In genomic region chr10:97591685-97592084, GRCm38 (mm10) we compare ENCODE assay signal across 34 mouse cellular contexts. TPM values are rescaled to one million over a fixed set of nuclear protein-coding genes. Genes with fewer than 3 reads are reported as not detected.
DNase-seq lines count a peak whose midpoint lies in the region; ATAC-seq and TF ChIP-seq lines count a peak whose summit lies in the region.
"Had no signal": no experiment of that assay in that cellular context is flagged by ENCODE, and none has a peak within 500 bp of the region (broad histone marks: within the 10 kb centered on the region; RNA-seq: fewer than 3 reads in every experiment).

No protein-coding gene starts in this region.

- dilution Hi-C loops in CH12.LX (cut with MboI; ENCODE audit: extremely low pct_ligation_motif_present, extremely low pct_unique_long_range_greater_than_20kb, low sequenced_read_pairs): no loop called here

- 45% methylated on average over 3 of the region's 3 CpGs for WGBS in intestine, embryonic 14.5 days
- 62% methylated on average over 3 of the region's 3 CpGs for WGBS in intestine, embryonic 16.5 days
- 27% methylated on average over 3 of the region's 3 CpGs for WGBS in kidney, postnatal 0 days
- WGBS in limb, embryonic 14.5 days: 48% methylated on average over 3 of the region's 3 CpGs
- WGBS in forebrain, embryonic 12.5 days: 65% methylated on average over 3 of the region's 3 CpGs

- H3K4me1 ChIP-seq in intestine, embryonic 14.5 days (replicated peaks; ENCODE audit: control insufficient read depth, insufficient read depth, low read length): peaks cover 15% of the 10 kb centered on the region
- H3K4me1 ChIP-seq in intestine, embryonic 16.5 days (ENCODE audit: control insufficient read depth, insufficient read depth, low read length): no peaks in the 10 kb centered on the region
- H3K4me1 ChIP-seq in kidney, postnatal 0 days (replicated peaks; ENCODE audit: insufficient read depth, low read length): no peaks in the 10 kb centered on the region
- no peaks in the 10 kb centered on the region for H3K4me1 ChIP-seq in CH12.LX (ENCODE audit: control insufficient read depth in 1 of 2, insufficient read depth in 2 of 2)
- peaks cover 26% of the 10 kb centered on the region for H3K4me1 ChIP-seq in limb, embryonic 14.5 days (ENCODE audit: control insufficient read depth, insufficient read depth, low read length)
- no peaks in the 10 kb centered on the region for H3K4me1 ChIP-seq in forebrain, embryonic 12.5 days
- H3K4me1 ChIP-seq: forebrain, embryonic 13.5 days; liver, embryonic 15.5 days; midbrain, embryonic 13.5 days; neural tube, embryonic 13.5 days had no signal

- no peak for TF ChIP-seq RAD21 in CH12.LX (IDR thresholded peaks at IDR 0.05; ENCODE audit: low read depth, low read length)

- H3K9ac ChIP-seq in intestine, embryonic 14.5 days (ENCODE audit: low read length): no peak overlapping the region
- H3K9ac ChIP-seq in intestine, embryonic 16.5 days (ENCODE audit: low read depth, low read length): no peak overlapping the region
- no peak overlapping the region for H3K9ac ChIP-seq in kidney, postnatal 0 days (ENCODE audit: low read depth, low read length)
- no peak overlapping the region for H3K9ac ChIP-seq in CH12.LX (ENCODE audit: insufficient read depth, low read depth)
- H3K9ac ChIP-seq in limb, embryonic 14.5 days (ENCODE audit: low read depth, low read length, severe bottlenecking): no peak overlapping the region
- no peak overlapping the region for H3K9ac ChIP-seq in forebrain, embryonic 12.5 days
- H3K9ac ChIP-seq: embryonic facial prominence, embryonic 15.5 days; forebrain, embryonic 13.5 days; liver, embryonic 15.5 days; midbrain, embryonic 13.5 days; neural tube, embryonic 13.5 days had no signal

- H3K4me2 ChIP-seq in intestine, embryonic 14.5 days (ENCODE audit: low read length): no peak overlapping the region
- H3K4me2 ChIP-seq in intestine, embryonic 16.5 days (ENCODE audit: low read depth, low read length): no peak overlapping the region
- H3K4me2 ChIP-seq in kidney, postnatal 0 days (ENCODE audit: low read length): no peak overlapping the region
- no peak overlapping the region for H3K4me2 ChIP-seq in CH12.LX (ENCODE audit: insufficient read depth, low read depth, poor library complexity, severe bottlenecking)
- no peak overlapping the region for H3K4me2 ChIP-seq in limb, embryonic 14.5 days (replicated peaks; ENCODE audit: low read depth, low read length, severe bottlenecking)
- H3K4me2 ChIP-seq in forebrain, embryonic 12.5 days: no peak overlapping the region
- H3K4me2 ChIP-seq: embryonic facial prominence, embryonic 15.5 days; forebrain, embryonic 13.5 days; liver, embryonic 15.5 days; midbrain, embryonic 13.5 days; neural tube, embryonic 13.5 days had no signal

- H3K36me3 ChIP-seq in intestine, embryonic 14.5 days (ENCODE audit: control insufficient read depth, insufficient read depth, low read length): no peaks in the 10 kb centered on the region
- no peaks in the 10 kb centered on the region for H3K36me3 ChIP-seq in intestine, embryonic 16.5 days (ENCODE audit: control insufficient read depth, insufficient read depth, low read length)
- H3K36me3 ChIP-seq in kidney, postnatal 0 days (ENCODE audit: insufficient read depth, low read length): no peaks in the 10 kb centered on the region
- no peaks in the 10 kb centered on the region for H3K36me3 ChIP-seq in CH12.LX (replicated peaks in 1 of 2; ENCODE audit: control insufficient read depth in 1 of 2, insufficient read depth in 1 of 2, low read length in 1 of 2)
- H3K36me3 ChIP-seq in limb, embryonic 14.5 days (ENCODE audit: control insufficient read depth, insufficient read depth, low read length): no peaks in the 10 kb centered on the region
- no peaks in the 10 kb centered on the region for H3K36me3 ChIP-seq in forebrain, embryonic 12.5 days (replicated peaks)
- H3K36me3 ChIP-seq: embryonic facial prominence, embryonic 15.5 days; liver, embryonic 15.5 days; midbrain, embryonic 13.5 days; neural tube, embryonic 13.5 days had no signal

- no peaks in the 10 kb centered on the region for H3K9me3 ChIP-seq in intestine, embryonic 14.5 days (ENCODE audit: control insufficient read depth, low read length)
- no peaks in the 10 kb centered on the region for H3K9me3 ChIP-seq in intestine, embryonic 16.5 days (ENCODE audit: control insufficient read depth, low read length)
- no peaks in the 10 kb centered on the region for H3K9me3 ChIP-seq in kidney, postnatal 0 days (replicated peaks; ENCODE audit: low read length)
- no peaks in the 10 kb centered on the region for H3K9me3 ChIP-seq in CH12.LX (replicated peaks; ENCODE audit: low read length)
- H3K9me3 ChIP-seq in limb, embryonic 14.5 days (ENCODE audit: control insufficient read depth, low read length): no peaks in the 10 kb centered on the region
- H3K9me3 ChIP-seq in forebrain, embryonic 12.5 days: no peaks in the 10 kb centered on the region
- H3K9me3 ChIP-seq: embryonic facial prominence, embryonic 15.5 days; forebrain, embryonic 13.5 days; liver, embryonic 15.5 days; midbrain, embryonic 13.5 days; neural tube, embryonic 13.5 days had no signal

- peak overlapping the region; percentile 57; the same call in 1 of the 2 replicates for H3K27ac ChIP-seq in intestine, embryonic 14.5 days (ENCODE audit: low read depth)
- H3K27ac ChIP-seq in intestine, embryonic 16.5 days (ENCODE audit: low read length): no peak overlapping the region
- no peak overlapping the region for H3K27ac ChIP-seq in kidney, postnatal 0 days
- no peak overlapping the region for H3K27ac ChIP-seq in CH12.LX (ENCODE audit: insufficient read depth, low read depth)
- peak overlapping the region; percentile 65; the same call in 1 of the 2 replicates for H3K27ac ChIP-seq in limb, embryonic 14.5 days (replicated peaks; ENCODE audit: low read depth, low read length)
- no peak overlapping the region for H3K27ac ChIP-seq in forebrain, embryonic 12.5 days
- H3K27ac ChIP-seq: forebrain, embryonic 13.5 days; liver, embryonic 15.5 days; macrophage; midbrain, embryonic 13.5 days; neural tube, embryonic 13.5 days had no signal

- TF ChIP-seq POLR2A in CH12.LX (IDR thresholded peaks at IDR 0.05; ENCODE audit: low read depth, low read length): no peak
- TF ChIP-seq POLR2A in limb, embryonic 14.5 days (IDR thresholded peaks at IDR 0.05; ENCODE audit: borderline replicate concordance, extremely low read depth, insufficient read depth, insufficient read length): no peak

- H3K79me2 ChIP-seq in CH12.LX (replicated peaks; ENCODE audit: control insufficient read depth, extremely low read depth, insufficient read depth, poor library complexity, severe bottlenecking): no peaks in the 10 kb centered on the region

- no peak for DNase-seq in intestine, embryonic 14.5 days (ENCODE audit: low spot score)
- DNase-seq in kidney, postnatal 0 days (ENCODE audit: low spot score): peak; percentile 55
- no peak for DNase-seq in kidney, postnatal 4 days
- DNase-seq in CH12.LX (ENCODE audit: extremely low read depth): no peak
- DNase-seq in limb, embryonic 14.5 days (ENCODE audit: low spot score): no peak
- DNase-seq: adrenal gland, postnatal 25 days; cerebellum, adult 18-20 months; cerebellum, postnatal 14 days; gastrocnemius, postnatal 14 days; heart, postnatal 14 days; kidney, adult 11 months; kidney, postnatal 36 days; lung, postnatal 10 days; right cerebral cortex, postnatal 4 days had no signal

- no peak for TF ChIP-seq EP300 in CH12.LX (IDR thresholded peaks at IDR 0.05; ENCODE audit: low read length)

- in situ Hi-C loops in CH12.LX (cut with MboI; ENCODE audit: low pct_ligation_motif_present, low pct_unique_long_range_greater_than_20kb, low sequenced_read_pairs): no loop called here

- ATAC-seq in intestine, embryonic 14.5 days (replicated peaks; ENCODE audit: low FRiP score, low TSS enrichment, low read depth): no peak
- no peak for ATAC-seq in intestine, embryonic 16.5 days
- no peak; the same call in 1 of the 2 replicates for ATAC-seq in kidney, postnatal 0 days (replicated peaks; ENCODE audit: low FRiP score, low read depth)
- no peak for ATAC-seq in limb, embryonic 14.5 days (ENCODE audit: low FRiP score, low read depth)
- ATAC-seq in forebrain, embryonic 12.5 days (ENCODE audit: low FRiP score): no peak
- ATAC-seq: forebrain, embryonic 13.5 days; hindbrain, embryonic 16.5 days; midbrain, embryonic 13.5 days had no signal

- no peak overlapping the region for H3K4me3 ChIP-seq in intestine, embryonic 14.5 days (ENCODE audit: low read depth, low read length)
- H3K4me3 ChIP-seq in intestine, embryonic 16.5 days (ENCODE audit: low read length): no peak overlapping the region
- H3K4me3 ChIP-seq in kidney, postnatal 0 days (replicated peaks; ENCODE audit: low read depth, low read length): no peak overlapping the region
- H3K4me3 ChIP-seq in CH12.LX (replicated peaks in 1 of 3; ENCODE audit: low read depth in 2 of 3, low read length in 2 of 3, poor library complexity in 1 of 3): no peak overlapping the region
- no peak overlapping the region for H3K4me3 ChIP-seq in limb, embryonic 14.5 days (replicated peaks; ENCODE audit: low read length)
- H3K4me3 ChIP-seq in forebrain, embryonic 12.5 days (replicated peaks): no peak overlapping the region
- H3K4me3 ChIP-seq: embryonic facial prominence, embryonic 15.5 days; forebrain, embryonic 13.5 days; liver, embryonic 15.5 days; midbrain, embryonic 13.5 days; neural tube, embryonic 13.5 days had no signal

- no peaks in the 10 kb centered on the region for H3K27me3 ChIP-seq in intestine, embryonic 14.5 days (replicated peaks; ENCODE audit: control insufficient read depth, insufficient read depth, low read length)
- H3K27me3 ChIP-seq in intestine, embryonic 16.5 days (replicated peaks; ENCODE audit: control insufficient read depth, insufficient read depth, low read length): no peaks in the 10 kb centered on the region
- no peaks in the 10 kb centered on the region for H3K27me3 ChIP-seq in kidney, postnatal 0 days (ENCODE audit: insufficient read depth, low read length)
- H3K27me3 ChIP-seq in CH12.LX (replicated peaks): no peaks in the 10 kb centered on the region
- H3K27me3 ChIP-seq in limb, embryonic 14.5 days (ENCODE audit: control insufficient read depth, insufficient read depth, low read length): no peaks in the 10 kb centered on the region
- H3K27me3 ChIP-seq in forebrain, embryonic 12.5 days: no peaks in the 10 kb centered on the region
- H3K27me3 ChIP-seq: embryonic facial prominence, embryonic 15.5 days; forebrain, embryonic 13.5 days; liver, embryonic 15.5 days; midbrain, embryonic 13.5 days; neural tube, embryonic 13.5 days had no signal

- no peak for TF ChIP-seq CTCF in kidney, postnatal 0 days (IDR thresholded peaks at IDR 0.05; ENCODE audit: low read depth)
- no peak for TF ChIP-seq CTCF in CH12.LX (conservative IDR thresholded peaks at IDR 0.05 in 1 of 2, IDR thresholded peaks at IDR 0.05 in 1 of 2; ENCODE audit: low read depth in 2 of 2, low read length in 2 of 2)

RNA-seq across cellular contexts. Expression of gene Kera, which starts 15.0 kb away (rescaled TPM):
- polyA plus RNA-seq in intestine, embryonic 14.5 days (2014; fragmentation: Nextera tagmentation; extraction: Ambion mirVana): 0.46 and 0.53 TPM in 2 replicates
- polyA plus RNA-seq in intestine, embryonic 16.5 days (2015; fragmentation: Nextera tagmentation; extraction: Ambion mirVana): 0.13 and 0.20 TPM in 2 replicates
- 0.05 TPM in 1 of 2 replicates, not detected in the other for polyA plus RNA-seq in kidney, postnatal 0 days (2015; fragmentation: Nextera tagmentation; extraction: Ambion mirVana)
- total RNA-seq in CH12.LX (2012; rRNA removed) (not detected in 2 replicates), CH12.LX (2014; rRNA removed) (not detected in 2 replicates)
- polyA plus RNA-seq in CH12.LX (2012; ENCODE audit: insufficient read length, low read depth): not detected in 2 replicates
- polyA plus RNA-seq in limb, embryonic 14.5 days (2012; rRNA removed): 119 and 122 TPM in 2 replicates
- polyA plus RNA-seq in limb, embryonic 14.5 days (2014; fragmentation: Nextera tagmentation; extraction: Ambion mirVana): 151 and 180 TPM in 2 replicates
- polyA plus RNA-seq in forebrain, embryonic 12.5 days (2016; fragmentation: Nextera tagmentation; extraction: Ambion mirVana): 0.08 and 0.27 TPM in 2 replicates
- total RNA-seq: adrenal gland, adult 18-20 months; adrenal gland, postnatal 25 days; granulocyte monocyte progenitor cell, adult 5-6 weeks; heart, postnatal 14 days; left cerebral cortex, adult 8-10 months; left cerebral cortex, postnatal 36 days; liver, adult 2 months; megakaryocyte-erythroid progenitor cell, adult 5-6 weeks had no signal
- polyA plus RNA-seq: cortical plate, adult 2 months; heart, embryonic 14.5 days; hindbrain, embryonic 11.5 days; hindbrain, embryonic 16.5 days; liver, adult 2 months; macrophage; midbrain, embryonic 13.5 days; spleen, adult 2 months had no signal

RNA-seq across cellular contexts. Expression of gene Lum, which starts 26.8 kb away (rescaled TPM):
- polyA plus RNA-seq in intestine, embryonic 14.5 days (2014; fragmentation: Nextera tagmentation; extraction: Ambion mirVana): 248 and 293 TPM in 2 replicates
- polyA plus RNA-seq in intestine, embryonic 16.5 days (2015; fragmentation: Nextera tagmentation; extraction: Ambion mirVana): 221 and 239 TPM in 2 replicates
- polyA plus RNA-seq in kidney, postnatal 0 days (2015; fragmentation: Nextera tagmentation; extraction: Ambion mirVana): 19.8 and 21.6 TPM in 2 replicates
- total RNA-seq in CH12.LX (2012; rRNA removed) (not detected in 2 replicates), CH12.LX (2014; rRNA removed) (not detected in 2 replicates)
- not detected in 2 replicates for polyA plus RNA-seq in CH12.LX (2012; ENCODE audit: insufficient read length, low read depth)
- 402 and 410 TPM in 2 replicates for polyA plus RNA-seq in limb, embryonic 14.5 days (2012; rRNA removed)
- 586 and 602 TPM in 2 replicates for polyA plus RNA-seq in limb, embryonic 14.5 days (2014; fragmentation: Nextera tagmentation; extraction: Ambion mirVana)
- 70.1 and 90.3 TPM in 2 replicates for polyA plus RNA-seq in forebrain, embryonic 12.5 days (2016; fragmentation: Nextera tagmentation; extraction: Ambion mirVana)
- total RNA-seq: granulocyte monocyte progenitor cell, adult 5-6 weeks; megakaryocyte-erythroid progenitor cell, adult 5-6 weeks had no signal
- polyA plus RNA-seq: macrophage had no signal

RNA-seq across cellular contexts. Expression of gene Epyc, which starts 52.2 kb away (rescaled TPM):
- polyA plus RNA-seq in intestine, embryonic 14.5 days (2014; fragmentation: Nextera tagmentation; extraction: Ambion mirVana): 0.47 and 0.60 TPM in 2 replicates
- 0.22 and 0.24 TPM in 2 replicates for polyA plus RNA-seq in intestine, embryonic 16.5 days (2015; fragmentation: Nextera tagmentation; extraction: Ambion mirVana)
- polyA plus RNA-seq in kidney, postnatal 0 days (2015; fragmentation: Nextera tagmentation; extraction: Ambion mirVana): 0.08 TPM in 1 of 2 replicates, not detected in the other
- not detected in 2 replicates for total RNA-seq in CH12.LX (2012; rRNA removed)
- not detected in 2 replicates for total RNA-seq in CH12.LX (2014; rRNA removed)
- polyA plus RNA-seq in CH12.LX (2012; ENCODE audit: insufficient read length, low read depth): not detected in 2 replicates
- 78.1 and 79.8 TPM in 2 replicates for polyA plus RNA-seq in limb, embryonic 14.5 days (2012; rRNA removed)
- polyA plus RNA-seq in limb, embryonic 14.5 days (2014; fragmentation: Nextera tagmentation; extraction: Ambion mirVana): 25.6 and 38.4 TPM in 2 replicates
- polyA plus RNA-seq in forebrain, embryonic 12.5 days (2016; fragmentation: Nextera tagmentation; extraction: Ambion mirVana): 3.6 and 4.8 TPM in 2 replicates
- total RNA-seq: adrenal gland, postnatal 25 days; granulocyte monocyte progenitor cell, adult 5-6 weeks; layer of hippocampus, postnatal 25 days; megakaryocyte-erythroid progenitor cell, adult 5-6 weeks had no signal
- polyA plus RNA-seq: liver, adult 2 months; macrophage; spleen, adult 2 months had no signal

Comparison
In these comparisons a context has a peak if more than half of its experiments do, and no peak if none do; other contexts are left out.
1. H3K27ac ChIP-seq: peak in intestine, embryonic 14.5 days (single experiment) and limb, embryonic 14.5 days (single experiment); none in intestine, embryonic 16.5 days (single experiment), kidney, postnatal 0 days (single experiment), CH12.LX (single experiment) and forebrain, embryonic 12.5 days (single experiment).
2. RNA of gene Kera, which starts 15.0 kb away (polyA plus RNA-seq): 119 to 180 TPM in limb, embryonic 14.5 days; 0.46 to 0.53 TPM in intestine, embryonic 14.5 days, 0.08 to 0.27 TPM in forebrain, embryonic 12.5 days, 0.13 to 0.20 TPM in intestine, embryonic 16.5 days, 0.05 TPM in kidney, postnatal 0 days and not detected in CH12.LX; every median in the first group is over 10 times any median in the second.
3. RNA of gene Lum, which starts 26.8 kb away (polyA plus RNA-seq): 402 to 602 TPM in limb, embryonic 14.5 days, 248 to 293 TPM in intestine, embryonic 14.5 days, 221 to 239 TPM in intestine, embryonic 16.5 days, 70.1 to 90.3 TPM in forebrain, embryonic 12.5 days and 19.8 to 21.6 TPM in kidney, postnatal 0 days; not detected in CH12.LX; every median in the first group is over 10 times any median in the second.